Mouse (Mus musculus): ENCODE measurements at regions not wholly inside any gene's neighbourhood (a gene's known extent, or its start where the extent isn't known, plus 50 kb on each side); places are given as distances from the start of the nearest gene placed in this dataset.
A peak's percentile ranks its signal among the peaks of the same experiment; 100 is the strongest.

DNA sequence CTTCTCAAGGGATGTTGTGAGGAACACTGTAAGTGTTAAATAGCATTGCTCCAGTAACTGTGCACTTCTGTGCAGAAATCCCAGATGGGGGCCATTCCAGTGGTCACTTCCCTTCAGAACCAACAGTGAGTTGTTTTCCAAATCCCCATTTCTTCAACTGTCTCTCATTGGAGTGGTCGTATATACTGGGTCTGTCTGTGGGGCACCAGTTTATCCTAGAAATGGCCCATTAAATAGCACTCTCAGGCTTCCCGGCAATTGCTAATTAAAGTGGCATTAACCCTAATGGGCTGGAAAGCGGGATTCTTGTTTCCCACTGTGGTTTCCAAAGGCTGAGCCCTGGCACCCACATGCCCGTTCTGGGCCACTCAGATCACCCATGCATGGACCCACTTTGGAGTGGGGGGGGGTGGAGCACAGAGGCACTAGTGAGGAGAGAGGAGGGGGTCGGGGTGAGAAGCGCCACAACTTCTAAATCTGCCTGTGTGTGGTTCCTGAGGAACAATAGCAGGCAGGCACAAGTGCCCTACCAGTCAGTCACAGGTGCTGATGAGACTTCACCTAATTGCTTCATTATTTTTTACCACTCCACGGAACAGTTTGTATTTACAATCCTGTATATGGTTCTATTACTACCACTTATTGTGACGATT lies 78.1 kb downstream of the Fam204a start:
- no peak for DNase-seq (ENCODE audit: low spot score)

DNA sequence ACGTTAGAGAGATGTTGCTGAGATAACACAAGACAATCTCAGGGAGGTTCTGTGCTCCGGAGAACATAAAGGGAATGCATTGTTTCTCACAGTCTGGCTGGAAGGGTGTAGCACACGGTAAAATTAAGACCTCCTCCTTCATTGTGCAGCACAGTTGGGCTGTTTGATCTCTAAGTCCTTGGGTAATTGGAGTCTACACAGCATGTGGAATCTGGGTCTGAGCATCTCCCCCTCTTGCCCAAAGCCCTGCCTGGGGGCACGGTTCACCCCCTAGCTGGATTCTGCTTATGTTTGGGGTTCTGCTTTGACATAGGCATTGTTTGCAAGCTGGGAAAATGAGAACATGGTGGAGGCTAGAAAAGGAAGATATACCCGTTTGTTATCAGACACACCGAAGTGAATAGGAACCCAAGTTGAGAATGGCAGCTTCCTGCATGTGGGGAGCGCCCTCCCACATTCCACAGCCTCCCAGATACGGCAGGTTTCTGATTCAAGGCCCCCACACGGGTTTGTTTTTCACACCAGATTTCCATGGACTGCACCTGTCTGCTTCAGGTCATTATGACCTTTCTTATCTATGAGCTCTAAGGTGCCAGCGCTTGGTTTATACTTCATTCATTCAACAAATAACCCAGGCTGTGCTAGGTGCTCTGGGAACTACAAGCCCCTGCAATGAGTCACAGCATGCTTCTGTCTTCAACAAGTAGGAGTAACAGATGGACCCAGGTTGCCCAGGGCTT lies 79.9 kb downstream of the Fam204a start:
- DNase-seq (ENCODE audit: low spot score): no peak

DNA sequence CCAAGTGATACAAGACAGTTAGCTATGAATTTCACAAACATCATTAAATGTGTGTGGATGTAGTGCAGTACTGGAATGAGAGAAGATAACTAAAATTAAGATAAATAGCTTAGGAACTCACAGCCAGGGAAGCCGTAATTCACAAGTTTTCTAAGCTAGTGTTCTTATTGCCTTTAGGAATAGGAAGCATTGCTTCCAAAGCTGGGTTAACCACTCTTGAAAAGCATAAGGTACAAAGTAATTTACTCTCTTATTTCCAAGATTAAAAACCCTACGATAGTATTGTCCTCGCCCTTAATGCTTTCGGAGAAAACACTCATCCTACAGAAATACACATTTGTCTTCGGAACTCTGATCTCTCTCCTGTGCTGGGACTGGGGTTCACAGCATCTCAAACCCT lies 81.3 kb downstream of the Fam204a start:
- DNase-seq (ENCODE audit: low spot score): no peak

DNA sequence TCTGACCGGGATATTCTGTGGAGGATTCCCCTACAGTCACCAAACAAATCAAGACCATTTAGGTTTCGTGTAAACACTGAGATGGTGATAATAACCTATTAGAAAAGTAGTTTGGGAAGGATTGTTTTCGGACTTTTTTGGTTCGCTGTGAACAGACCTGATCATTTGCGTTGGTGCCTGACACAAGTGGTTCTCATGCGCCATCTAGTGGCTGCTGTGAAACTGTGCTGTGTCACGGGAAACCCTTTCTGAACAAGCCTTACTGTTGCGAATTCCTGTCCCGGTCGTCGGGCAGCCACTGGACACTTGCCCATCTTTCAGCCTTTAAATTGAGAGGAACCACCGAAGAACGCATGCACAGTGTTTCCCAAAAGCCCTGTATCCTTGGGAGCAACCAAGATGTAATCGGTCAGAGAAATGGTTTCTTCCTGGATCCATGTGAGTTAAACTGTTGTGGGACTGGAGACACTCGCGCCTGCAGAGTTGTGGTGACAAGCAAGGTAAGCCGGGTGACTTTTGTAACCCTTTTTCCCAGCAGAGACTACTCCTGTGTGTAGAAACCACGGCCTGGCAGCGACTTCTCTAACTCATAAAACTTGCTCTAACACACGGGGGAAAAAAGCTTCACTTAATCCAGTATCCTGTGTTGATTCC lies 82.0 kb downstream of the Fam204a start:
- peak; percentile 65 for DNase-seq (ENCODE audit: low spot score)

DNA sequence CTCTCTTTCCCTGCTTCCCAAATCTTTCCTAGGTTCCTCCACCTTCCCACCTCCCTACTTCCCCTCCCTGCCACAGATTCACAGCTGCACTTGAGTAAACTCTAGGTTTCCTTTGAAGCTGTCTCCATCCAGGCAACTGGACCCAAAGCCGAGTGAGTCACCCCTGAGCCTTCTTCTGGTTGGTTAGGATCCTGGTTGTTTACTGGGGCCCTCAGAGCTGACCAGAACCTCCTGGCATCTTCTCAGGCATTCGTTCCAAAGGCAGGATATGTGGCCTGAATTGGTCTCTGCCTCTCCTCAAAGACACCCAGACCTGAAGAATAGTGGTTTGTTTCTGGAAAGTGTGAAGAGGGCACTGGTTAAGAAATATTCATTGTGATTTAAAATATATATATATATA lies 87.6 kb downstream of the Fam204a start:
- DNase-seq (ENCODE audit: low spot score): no peak

DNA sequence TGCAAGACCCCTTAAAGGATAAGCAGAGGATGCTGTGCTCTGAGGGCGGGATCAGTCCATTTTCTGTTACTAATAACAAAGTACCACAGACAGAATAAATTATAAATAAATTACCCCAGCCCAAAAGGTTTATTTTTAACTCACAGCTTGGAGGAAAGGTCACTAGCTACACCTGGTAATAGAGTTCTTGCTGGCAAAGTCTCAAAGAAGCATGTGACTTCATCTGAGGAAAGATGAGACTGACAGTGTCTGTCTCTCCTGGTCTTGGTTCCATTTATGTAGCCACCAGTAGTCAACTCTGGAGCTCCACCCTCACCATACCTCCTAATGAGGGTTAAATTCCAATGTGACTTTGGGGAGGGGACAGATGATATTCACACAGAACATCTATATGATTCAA lies 90.0 kb downstream of the Fam204a start:
- DNase-seq (ENCODE audit: low spot score): no peak

DNA sequence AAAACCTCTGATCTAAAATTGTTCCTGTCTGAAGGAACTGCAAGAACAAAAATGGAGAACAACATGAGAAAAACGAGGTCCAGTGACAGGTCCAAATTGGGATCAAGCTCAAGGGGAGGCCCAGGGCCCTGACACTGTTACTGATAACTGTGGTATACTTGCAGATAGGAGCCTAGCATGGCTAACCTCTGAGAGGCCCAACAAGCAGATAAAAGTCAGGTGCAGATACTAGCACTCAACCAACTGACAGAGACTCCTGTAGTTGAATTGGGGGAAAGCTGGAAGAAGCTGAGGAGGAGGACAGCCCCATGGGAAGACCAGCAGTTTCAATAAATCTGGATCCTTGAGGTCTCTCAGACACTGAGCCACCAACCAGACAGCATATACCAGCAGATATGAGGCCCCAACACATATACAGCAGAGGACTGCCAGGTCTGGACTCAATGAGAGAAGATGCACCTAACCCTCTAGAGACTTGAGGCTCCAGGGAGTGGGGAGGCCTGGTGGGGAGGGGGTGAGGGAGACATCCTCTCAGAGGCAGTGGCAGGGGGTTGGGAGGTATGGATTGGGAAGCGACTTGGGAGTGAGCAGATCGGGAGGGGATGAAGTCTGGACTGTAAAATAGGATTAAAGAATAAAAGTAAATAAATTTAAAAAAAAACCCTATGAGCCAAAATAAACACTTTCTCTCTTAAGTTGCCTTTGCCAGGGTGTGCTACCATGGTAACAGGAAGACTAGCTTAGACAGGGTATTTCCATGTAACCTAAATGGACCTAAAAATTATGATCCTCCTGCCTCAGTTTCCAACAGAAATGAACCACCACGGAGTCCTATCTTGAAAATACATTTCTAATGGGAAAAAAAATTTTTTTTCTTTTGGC lies 91.8 kb downstream of the Fam204a start:
- no peak for DNase-seq (ENCODE audit: low spot score)

DNA sequence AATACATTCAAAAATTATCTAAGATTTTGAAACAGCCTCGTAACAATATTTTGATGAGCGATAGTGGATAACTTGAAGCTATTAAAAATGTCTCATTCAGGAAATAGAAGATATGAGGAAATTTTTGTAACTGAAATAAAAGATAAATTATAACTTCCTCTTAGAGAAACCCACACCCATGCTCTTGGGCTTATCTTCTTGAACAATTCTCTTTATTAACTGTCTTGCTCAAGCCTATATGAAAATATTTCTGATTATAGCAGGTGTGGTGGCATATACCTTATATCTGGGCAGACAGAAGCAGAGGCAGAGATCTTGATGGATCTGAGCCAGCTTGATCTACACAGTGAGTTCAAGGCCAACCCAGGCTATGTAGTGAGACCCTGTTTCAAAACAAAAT lies 96.9 kb downstream of the Fam204a start:
- DNase-seq (ENCODE audit: low spot score): no peak

DNA sequence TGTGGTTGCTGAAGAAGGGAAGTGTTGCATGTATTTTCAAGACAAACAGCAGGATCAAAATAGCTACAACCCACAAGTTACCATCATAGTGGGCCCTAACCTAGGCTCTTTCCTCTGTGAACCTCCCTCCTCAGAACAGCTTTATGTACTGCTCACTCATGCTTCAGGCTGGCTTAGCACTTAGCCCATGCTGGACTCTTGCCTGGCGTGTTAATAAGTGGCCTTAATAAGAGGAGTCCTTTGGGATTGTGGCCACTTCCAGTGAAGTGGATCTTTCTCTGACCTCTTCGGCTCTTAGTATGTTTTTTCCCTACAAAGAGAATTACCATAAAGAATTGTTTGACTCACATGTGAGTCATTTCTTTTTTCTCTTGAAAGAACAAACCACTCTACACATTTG lies 101.9 kb downstream of the Fam204a start:
- DNase-seq (ENCODE audit: low spot score): no peak

DNA sequence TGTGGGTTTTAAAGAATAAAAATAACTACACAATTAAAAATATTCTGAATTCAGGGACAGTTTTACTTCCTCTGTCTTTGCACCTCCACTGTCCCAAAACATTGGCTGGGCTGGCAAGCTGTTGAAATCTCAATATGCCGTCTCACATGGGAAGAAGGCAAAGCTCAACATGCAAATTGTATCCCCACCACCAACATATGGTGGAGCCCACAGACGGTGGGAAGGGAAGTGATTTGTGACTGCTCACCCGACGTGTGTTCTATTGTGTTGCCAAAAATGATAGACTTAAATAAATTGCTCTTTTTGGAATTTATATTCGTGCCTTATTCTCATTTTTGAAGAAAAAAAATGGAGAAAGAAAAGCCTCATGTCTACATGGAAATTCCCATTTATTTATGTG lies 105.6 kb downstream of the Fam204a start:
- no peak for DNase-seq (ENCODE audit: low spot score)

DNA sequence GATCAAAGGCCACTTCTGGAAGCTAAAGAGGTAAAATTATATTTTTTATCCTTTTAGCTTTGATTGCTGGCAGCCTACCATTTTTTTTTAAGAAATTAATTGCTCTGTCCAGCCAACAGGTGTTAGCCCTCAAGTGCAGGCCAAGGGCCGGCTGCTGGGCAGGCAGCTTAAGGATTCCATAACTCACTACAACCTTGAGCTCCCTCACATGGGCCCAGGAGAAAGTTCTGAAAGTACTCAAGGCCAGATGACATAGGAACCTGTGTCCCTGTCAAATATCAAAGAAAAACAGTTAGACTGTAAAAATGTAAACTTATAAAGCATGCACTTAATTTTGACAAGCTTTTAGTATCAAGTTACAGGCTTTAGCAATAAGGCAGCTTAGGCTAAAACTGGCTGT lies 107.5 kb downstream of the Fam204a start:
- no peak for DNase-seq (ENCODE audit: low spot score)

DNA sequence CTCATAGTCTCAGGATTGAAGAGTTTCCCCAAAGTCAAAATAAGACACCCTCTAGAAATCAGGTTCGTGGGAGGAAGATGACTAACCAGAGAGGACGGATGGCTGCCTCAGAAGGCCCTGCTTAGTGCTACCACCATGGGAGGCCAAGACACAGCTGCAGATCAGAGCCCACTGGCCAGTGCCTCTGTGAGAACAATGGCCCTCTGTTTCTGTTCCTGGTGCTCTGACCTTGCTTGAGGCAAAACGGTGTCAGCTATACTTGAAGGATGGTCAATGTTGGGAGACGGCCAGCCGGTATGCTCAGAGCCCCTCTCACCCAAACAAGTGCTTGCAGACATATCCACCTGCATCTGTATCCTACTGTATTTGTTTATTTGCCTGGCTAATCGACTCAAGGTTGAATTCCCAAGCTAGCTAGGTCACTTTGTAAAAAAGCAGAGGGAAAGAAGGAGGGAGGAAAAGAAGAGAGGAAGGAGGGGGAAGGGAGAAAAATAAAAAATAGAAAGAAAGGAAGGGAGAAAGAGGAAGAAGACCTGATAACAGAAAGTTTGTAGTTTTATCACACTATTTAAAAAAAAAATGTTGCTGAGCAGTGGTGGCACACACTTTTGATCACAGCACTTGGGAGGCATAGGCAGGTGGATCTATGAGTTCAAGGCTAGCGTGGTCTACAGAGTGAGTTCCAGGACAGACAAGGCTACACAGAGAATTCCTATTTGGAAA lies 112.7 kb downstream of the Fam204a start:
- DNase-seq (ENCODE audit: low spot score): no peak

DNA sequence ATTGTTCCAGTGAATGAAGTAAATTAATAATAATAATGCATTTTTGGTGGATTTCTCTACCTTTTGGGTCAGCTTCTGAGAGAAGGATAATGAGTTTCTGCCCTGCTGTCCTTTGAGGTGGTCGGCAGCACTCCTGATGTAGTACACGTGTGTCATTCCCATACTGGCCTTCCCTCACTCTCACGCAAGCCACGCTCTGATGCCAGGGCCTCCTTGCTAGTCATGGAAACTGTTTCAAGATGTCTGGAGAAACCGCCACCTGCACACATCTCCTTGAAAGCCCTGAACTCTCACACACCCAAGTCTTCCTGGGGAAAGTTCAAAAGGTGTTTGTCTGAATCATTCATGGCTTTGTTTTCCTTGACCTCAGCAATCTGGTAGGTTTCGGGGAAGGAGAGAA lies 116.2 kb downstream of the Fam204a start:
- DNase-seq (ENCODE audit: low spot score): no peak

DNA sequence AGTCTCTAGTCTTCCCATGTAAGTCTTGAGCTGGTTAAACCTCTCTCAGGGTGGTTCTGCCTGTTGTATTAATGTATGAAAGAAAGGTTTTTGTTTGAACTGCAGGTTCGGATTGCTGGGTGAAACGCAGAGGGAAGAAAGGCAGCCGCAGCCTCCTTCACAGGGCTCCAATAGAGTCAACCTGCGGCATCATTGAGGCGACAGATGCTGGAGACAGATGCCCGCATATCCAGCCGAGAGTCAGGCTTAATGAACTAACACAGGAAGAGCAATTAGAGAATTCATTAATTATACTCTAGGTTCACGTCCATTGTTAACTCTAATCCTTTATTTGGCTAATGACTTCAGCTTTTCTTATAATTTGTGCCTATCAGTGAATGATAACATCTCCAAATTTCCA lies 117.0 kb downstream of the Fam204a start:
- DNase-seq (ENCODE audit: low spot score): no peak

DNA sequence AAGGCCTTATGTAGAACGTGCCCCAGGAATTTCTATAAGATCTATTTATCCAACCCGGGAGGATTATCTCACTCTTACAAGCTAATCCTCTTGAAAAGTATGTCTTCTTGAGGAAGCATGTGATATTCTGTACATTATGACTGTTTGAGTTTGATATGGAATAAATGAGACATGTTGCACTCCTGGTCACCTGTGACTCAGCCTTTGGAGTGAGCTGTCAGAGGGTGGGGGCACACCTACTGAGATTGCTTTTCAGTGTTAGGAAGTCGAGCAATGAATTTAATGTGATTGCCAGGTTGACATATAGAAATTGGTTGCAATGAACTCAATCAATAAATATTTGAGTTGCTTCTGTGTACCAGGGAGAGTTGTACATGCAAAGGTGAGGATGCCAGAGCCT lies 128.6 kb downstream of the Fam204a start:
- no peak for DNase-seq (ENCODE audit: low spot score)

DNA sequence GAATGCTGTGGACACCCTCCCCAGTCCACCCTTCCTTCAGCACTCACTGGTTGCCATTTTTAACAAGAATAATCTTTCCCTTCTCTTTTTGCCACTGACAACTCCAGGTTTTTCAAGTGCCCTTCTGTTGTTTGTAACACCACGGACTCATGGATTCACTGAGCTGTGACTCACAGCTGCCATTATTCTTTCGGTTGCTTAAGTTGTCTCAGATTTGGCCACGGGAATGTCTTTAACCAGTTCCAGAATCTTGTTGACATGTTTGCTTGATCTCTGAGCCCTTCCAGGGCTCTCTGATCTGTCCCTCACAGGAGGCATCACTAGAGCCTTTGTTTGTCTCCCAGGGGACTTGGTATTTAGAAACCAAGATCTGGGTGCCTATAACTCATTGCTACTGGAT lies 131.5 kb upstream of the Rab11fip2 start:
- no peak for DNase-seq (ENCODE audit: low spot score)

DNA sequence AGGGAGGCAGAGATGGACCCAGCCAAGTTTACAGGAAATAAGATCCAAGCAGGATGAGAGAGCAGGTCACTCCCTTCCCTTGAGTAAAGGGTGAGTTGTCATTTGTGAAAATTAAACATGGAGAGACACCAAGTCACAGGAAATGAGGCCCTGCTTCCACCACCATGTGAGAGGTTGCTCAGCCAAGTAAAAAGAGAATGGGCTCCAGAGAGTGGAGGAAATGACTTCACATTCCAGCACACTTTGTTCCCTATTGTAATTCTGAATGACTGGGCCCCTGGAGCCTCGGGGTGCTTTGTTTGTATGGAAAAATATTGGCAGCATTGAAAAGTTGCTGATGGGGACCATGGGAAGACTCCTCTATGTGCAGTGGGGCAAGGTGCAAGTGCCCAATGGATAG lies 129.9 kb upstream of the Rab11fip2 start:
- DNase-seq (ENCODE audit: low spot score): no peak

DNA sequence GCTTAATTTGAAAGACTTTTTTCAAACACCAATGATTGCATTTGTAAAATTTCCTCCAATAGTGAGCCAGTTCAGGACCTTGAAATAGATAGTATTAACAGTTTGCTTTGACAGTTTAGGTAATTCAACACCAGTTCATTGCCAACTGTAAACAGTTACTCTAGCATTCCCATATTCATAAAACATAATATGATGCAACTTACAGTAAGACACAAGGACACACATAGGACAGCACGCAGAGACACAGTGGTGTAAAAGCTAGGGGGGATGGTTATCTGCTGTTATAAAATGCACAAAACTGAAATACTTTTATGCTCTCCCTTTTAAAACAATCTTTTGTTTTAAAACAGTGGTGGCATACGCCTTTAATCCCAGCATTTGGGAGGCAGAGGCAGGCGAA lies 122.7 kb upstream of the Rab11fip2 start:
- DNase-seq (ENCODE audit: low spot score): no peak

DNA sequence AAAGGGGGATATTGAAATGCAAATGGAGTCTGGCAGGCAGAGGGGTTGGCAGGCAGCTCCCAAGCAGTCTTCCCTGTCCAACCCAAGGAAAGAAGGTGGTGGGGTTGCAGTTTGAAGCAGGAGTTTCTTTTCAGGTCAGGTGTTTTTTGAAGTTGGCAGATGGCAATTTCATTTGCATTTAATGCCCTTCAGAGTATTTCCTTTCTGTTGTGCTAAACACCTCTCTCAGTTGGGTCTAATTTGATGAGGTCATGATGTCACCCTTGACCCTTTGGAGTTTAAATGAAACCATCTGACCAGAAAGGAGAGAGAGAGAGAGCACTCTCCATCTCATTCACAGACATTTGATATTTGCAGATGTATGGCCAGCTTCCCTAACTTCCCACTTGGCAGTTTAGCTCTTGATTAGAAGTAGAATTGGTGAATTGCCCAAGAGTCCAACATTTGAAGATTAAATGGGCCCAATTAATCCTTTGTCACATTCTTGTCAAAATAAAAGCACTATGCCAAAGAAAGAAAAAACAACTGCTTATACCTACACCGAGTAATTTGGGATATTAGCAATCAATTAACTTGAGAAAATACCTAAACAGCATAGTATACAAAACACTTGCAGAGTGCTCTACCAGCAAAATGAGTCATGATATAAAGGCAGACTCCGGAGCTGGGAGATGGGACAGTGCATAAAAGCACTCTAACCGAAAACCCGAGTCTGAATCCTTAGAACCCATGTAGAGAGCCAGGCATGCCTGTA lies 111.8 kb upstream of the Rab11fip2 start:
- DNase-seq (ENCODE audit: low spot score): no peak

DNA sequence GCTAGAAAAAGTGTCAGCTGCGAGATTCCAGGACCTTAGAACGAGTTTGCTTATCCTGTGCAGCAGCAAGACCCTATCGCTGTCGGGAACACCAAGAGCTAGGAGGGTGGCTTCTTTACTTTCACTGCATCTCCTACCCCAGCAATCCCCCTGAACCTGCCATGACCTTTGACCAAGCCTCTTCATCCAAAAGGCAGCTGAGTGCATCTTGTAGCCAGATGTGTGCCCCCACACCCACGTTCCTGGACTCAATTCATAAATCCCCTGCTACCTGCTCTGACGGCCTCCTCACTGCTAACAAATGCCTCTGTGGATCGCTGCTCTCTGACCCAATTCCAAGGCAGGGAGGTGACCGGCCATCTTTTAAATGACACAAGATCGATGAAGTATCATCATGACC lies 107.7 kb upstream of the Rab11fip2 start:
- DNase-seq (ENCODE audit: low spot score): no peak

DNA sequence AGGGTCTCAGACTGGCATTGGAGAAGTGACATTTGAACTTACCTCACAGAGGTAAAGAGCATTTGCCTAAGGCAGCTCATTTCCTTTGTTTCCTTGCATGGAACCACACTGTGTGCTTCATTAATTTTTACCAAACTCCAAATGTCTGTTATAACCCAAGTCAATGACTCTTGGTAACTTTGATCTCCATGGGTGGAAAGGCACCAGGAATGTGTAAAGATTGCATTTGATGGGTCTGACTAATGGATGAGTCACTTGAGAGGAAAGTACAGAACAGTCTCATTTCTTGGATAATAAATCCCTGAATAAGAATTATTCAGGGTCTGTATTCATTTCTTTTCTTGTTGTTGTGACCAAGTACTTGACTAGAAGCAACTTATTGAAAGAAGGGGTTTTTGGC lies 97.3 kb upstream of the Rab11fip2 start:
- no peak for DNase-seq (ENCODE audit: low spot score)

Measured in layer of hippocampus, adult 9-10 months (tissue).